Mouse (Mus musculus): Measurements from ENCODE around the gene Vpreb2. TPM values are rescaled to one million over a fixed set of nuclear protein-coding genes. Genes with fewer than 3 reads are reported as not detected.
"Not testable (repeated sequence)": the region's sequence is repeated elsewhere in the genome, so short reads cannot be mapped to it uniquely, and the experiment has no call there.

The Vpreb2 gene
- total and polyA plus RNA-seq, 2 experiments from 2014 or later = not detected

- H3K4me3 ChIP-seq (ENCODE audit: low read depth, low read length) = no peak overlapping the region
- no peak overlapping the region for H3K27ac ChIP-seq (ENCODE audit: low read depth, low read length)
- no peak for TF ChIP-seq CTCF (IDR thresholded peaks at IDR 0.05; ENCODE audit: low read depth)
- H3K4me2 ChIP-seq (ENCODE audit: low read depth) = no peak overlapping the region
- ATAC-seq (no peak), DNase-seq (no peak)
- no peaks in the 10 kb centered on the region for H3K4me1 ChIP-seq (ENCODE audit: insufficient read depth)
- no peaks in the 10 kb centered on the region for H3K27me3 ChIP-seq (ENCODE audit: insufficient read depth, low read length)
- H3K9me3 ChIP-seq (ENCODE audit: low read length) = peaks cover 3% of the 10 kb centered on the region; the same call in 1 of the 2 replicates
- H3K36me3 ChIP-seq (ENCODE audit: insufficient read depth) = no peaks in the 10 kb centered on the region
- H3K9ac ChIP-seq = no peak overlapping the region
- WGBS = 78% methylated on average over 1 of the region's 1 CpGs
These were observed 7.5 kb downstream of the Vpreb2 start for GRCm38 (mm10) chr16:17987703-17988102.

DNA sequence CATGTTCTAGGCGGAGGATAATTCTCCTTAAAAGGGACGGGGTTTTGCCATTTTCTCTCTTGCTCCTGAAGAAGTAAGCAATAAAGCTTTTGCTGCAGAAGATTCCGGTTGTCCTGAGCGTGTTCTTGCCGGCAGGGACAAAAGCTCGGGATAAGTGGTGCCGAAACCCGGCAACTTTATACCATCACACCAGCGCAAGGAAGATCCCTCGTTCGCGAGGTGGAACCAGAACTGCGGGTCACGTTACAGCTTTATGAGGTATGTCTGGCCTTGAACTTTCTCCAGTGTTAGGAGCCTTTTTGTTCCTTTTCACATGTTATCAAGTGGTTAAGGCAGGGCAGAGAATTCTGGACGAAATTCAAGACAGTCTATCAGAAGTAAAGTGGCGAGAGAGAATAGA is 12.1 kb downstream of the Vpreb2 start:
- H3K4me2 ChIP-seq (ENCODE audit: low read depth); DNase-seq; H3K9ac ChIP-seq; H3K4me1 ChIP-seq (ENCODE audit: insufficient read depth); H3K36me3 ChIP-seq (ENCODE audit: insufficient read depth); H3K27me3 ChIP-seq (ENCODE audit: insufficient read depth, low read length); H3K27ac ChIP-seq (ENCODE audit: low read depth, low read length); H3K9me3 ChIP-seq (ENCODE audit: low read length); ATAC-seq; H3K4me3 ChIP-seq (ENCODE audit: low read depth, low read length): not testable (repeated sequence)
- WGBS = 95% methylated on average over 16 of the region's 16 CpGs

GRCm38 (mm10) chr16:17999668-18000067 is 19.4 kb downstream of the Vpreb2 start:
- no peaks in the 10 kb centered on the region for H3K27me3 ChIP-seq (ENCODE audit: insufficient read depth, low read length)
- no peak overlapping the region for H3K4me2 ChIP-seq (ENCODE audit: low read depth)
- 94% methylated on average over 5 of the region's 5 CpGs for WGBS
- H3K4me1 ChIP-seq (ENCODE audit: insufficient read depth) = no peaks in the 10 kb centered on the region
- no peak overlapping the region for H3K9ac ChIP-seq
- DNase-seq (no peak), ATAC-seq (no peak)
- no peaks in the 10 kb centered on the region for H3K36me3 ChIP-seq (ENCODE audit: insufficient read depth)
- no peak overlapping the region for H3K4me3 ChIP-seq (ENCODE audit: low read depth, low read length)
- no peaks in the 10 kb centered on the region for H3K9me3 ChIP-seq (ENCODE audit: low read length)
- TF ChIP-seq CTCF (IDR thresholded peaks at IDR 0.05; ENCODE audit: low read depth) = no peak
- no peak overlapping the region for H3K27ac ChIP-seq (ENCODE audit: low read depth, low read length)

DNA sequence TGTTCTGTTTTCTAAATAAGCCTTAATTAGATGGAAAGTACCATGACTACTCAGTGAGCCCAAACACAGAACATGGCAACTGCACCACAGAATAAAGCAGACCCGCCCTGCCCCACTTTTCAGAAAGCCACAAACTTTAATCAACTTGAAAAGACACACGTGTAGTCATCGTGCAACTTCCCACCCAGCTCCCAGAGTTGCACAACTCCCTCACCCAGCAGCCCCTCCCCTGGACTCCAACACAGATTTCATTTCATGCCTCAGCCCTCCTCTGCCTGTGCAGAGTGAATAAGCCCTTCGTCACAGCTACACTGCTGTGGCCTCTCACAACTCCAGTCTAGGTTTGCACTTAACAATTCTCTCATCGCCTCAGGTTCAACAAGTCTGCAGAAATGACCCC is 24.4 kb downstream of the Vpreb2 start:
- H3K27me3 ChIP-seq (ENCODE audit: insufficient read depth, low read length) = no peaks in the 10 kb centered on the region
- no peaks in the 10 kb centered on the region for H3K4me1 ChIP-seq (ENCODE audit: insufficient read depth)
- TF ChIP-seq CTCF (IDR thresholded peaks at IDR 0.05; ENCODE audit: low read depth) = no peak
- H3K9me3 ChIP-seq (ENCODE audit: low read length) = no peaks in the 10 kb centered on the region
- H3K36me3 ChIP-seq (ENCODE audit: insufficient read depth) = no peaks in the 10 kb centered on the region
- ATAC-seq = no peak
- no peak overlapping the region for H3K4me2 ChIP-seq (ENCODE audit: low read depth)
- 56% methylated on average over 5 of the region's 5 CpGs for WGBS
- no peak overlapping the region for H3K4me3 ChIP-seq (ENCODE audit: low read depth, low read length)
- no peak overlapping the region for H3K9ac ChIP-seq
- H3K27ac ChIP-seq (ENCODE audit: low read depth, low read length) = no peak overlapping the region
- no peak for DNase-seq

GRCm38 (mm10) chr16:18007083-18007482 is 26.9 kb downstream of the Vpreb2 start:
- H3K4me2 ChIP-seq (ENCODE audit: low read depth) = no peak overlapping the region
- no peak overlapping the region for H3K9ac ChIP-seq
- no peaks in the 10 kb centered on the region for H3K4me1 ChIP-seq (ENCODE audit: insufficient read depth)
- no peaks in the 10 kb centered on the region for H3K36me3 ChIP-seq (ENCODE audit: insufficient read depth)
- no peaks in the 10 kb centered on the region for H3K9me3 ChIP-seq (ENCODE audit: low read length)
- H3K27me3 ChIP-seq (ENCODE audit: insufficient read depth, low read length) = no peaks in the 10 kb centered on the region
- TF ChIP-seq CTCF (IDR thresholded peaks at IDR 0.05; ENCODE audit: low read depth) = no peak
- DNase-seq (no peak), ATAC-seq (no peak)
- H3K27ac ChIP-seq (ENCODE audit: low read depth, low read length) = no peak overlapping the region
- WGBS = 34% methylated on average over 4 of the region's 4 CpGs
- H3K4me3 ChIP-seq (ENCODE audit: low read depth, low read length) = no peak overlapping the region

- DNase-seq = no peak
- WGBS = 75% methylated on average over 6 of the region's 6 CpGs
- H3K4me2 ChIP-seq (ENCODE audit: low read depth) = no peak overlapping the region
- ATAC-seq = no peak
- no peaks in the 10 kb centered on the region for H3K27me3 ChIP-seq (ENCODE audit: insufficient read depth, low read length)
- no peaks in the 10 kb centered on the region for H3K36me3 ChIP-seq (ENCODE audit: insufficient read depth)
- no peaks in the 10 kb centered on the region for H3K4me1 ChIP-seq (ENCODE audit: insufficient read depth)
- no peak overlapping the region for H3K4me3 ChIP-seq (ENCODE audit: low read depth, low read length)
- TF ChIP-seq CTCF (IDR thresholded peaks at IDR 0.05; ENCODE audit: low read depth) = no peak
- no peaks in the 10 kb centered on the region for H3K9me3 ChIP-seq (ENCODE audit: low read length)
- H3K27ac ChIP-seq (ENCODE audit: low read depth, low read length) = no peak overlapping the region
- no peak overlapping the region for H3K9ac ChIP-seq
These were observed 30.9 kb downstream of the Vpreb2 start for GRCm38 (mm10) chr16:18011101-18011500.

- H3K27ac ChIP-seq (ENCODE audit: low read depth, low read length); H3K9me3 ChIP-seq (ENCODE audit: low read length); H3K27me3 ChIP-seq (ENCODE audit: insufficient read depth, low read length); DNase-seq; H3K4me3 ChIP-seq (ENCODE audit: low read depth, low read length); H3K4me1 ChIP-seq (ENCODE audit: insufficient read depth); H3K9ac ChIP-seq; H3K4me2 ChIP-seq (ENCODE audit: low read depth); ATAC-seq; H3K36me3 ChIP-seq (ENCODE audit: insufficient read depth): not testable (repeated sequence)
- 67% methylated on average over 4 of the region's 4 CpGs for WGBS
These were observed 36.3 kb downstream of the Vpreb2 start for GRCm38 (mm10) chr16:18016482-18016881.

All from forebrain, postnatal 0 days (tissue).